Mouse (Mus musculus): ENCODE measurements around the gene Pygl. TPM values are rescaled to one million over a fixed set of nuclear protein-coding genes. Genes with fewer than 3 reads are reported as not detected.
"Not testable (repeated sequence)": the region's sequence is repeated elsewhere in the genome, so short reads cannot be mapped to it uniquely, and the experiment has no call there.

Gene Pygl
- polyA plus RNA-seq, 1 experiment from 2014 or later: 14.4 TPM

DNA sequence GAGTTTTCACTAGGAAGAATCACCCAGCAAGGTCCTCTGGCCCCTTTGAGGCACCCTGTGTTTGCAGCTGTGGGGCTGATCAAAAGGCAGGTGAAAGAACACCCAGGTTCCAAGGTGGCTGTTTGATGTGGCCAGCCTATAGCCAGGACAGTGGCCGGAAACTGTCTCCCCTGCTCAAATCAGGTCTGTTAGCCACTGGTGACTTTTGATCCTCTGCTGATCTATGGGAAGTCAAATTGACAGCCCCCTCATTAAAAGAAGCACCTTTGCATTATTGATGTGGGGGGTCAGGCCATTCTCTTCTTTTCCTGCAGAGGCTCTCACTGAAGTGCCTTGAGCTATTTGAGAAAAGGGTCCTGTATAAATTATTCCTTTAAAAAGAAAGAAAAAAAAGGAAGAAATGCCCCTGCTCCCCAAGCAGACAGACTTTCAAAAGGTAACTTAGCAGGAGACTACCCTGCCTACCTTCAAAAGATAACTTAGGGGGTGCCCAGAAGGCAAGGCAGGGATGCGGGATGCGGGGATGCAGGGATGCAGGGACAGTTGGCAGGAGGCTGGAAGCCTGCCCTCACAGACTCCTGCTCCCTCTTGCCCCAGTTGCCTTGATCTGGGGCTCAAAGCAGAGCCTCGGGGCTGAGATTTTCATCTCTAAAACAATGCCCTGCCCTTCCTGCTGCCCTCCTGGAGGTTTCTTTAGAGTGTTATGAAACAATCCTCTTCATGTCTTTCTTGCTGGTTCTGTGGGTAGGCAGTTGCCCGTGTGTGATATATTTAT, 73.8 kb downstream of the Pygl start:
- no peak for DNase-seq (ENCODE audit: low spot score)

DNA sequence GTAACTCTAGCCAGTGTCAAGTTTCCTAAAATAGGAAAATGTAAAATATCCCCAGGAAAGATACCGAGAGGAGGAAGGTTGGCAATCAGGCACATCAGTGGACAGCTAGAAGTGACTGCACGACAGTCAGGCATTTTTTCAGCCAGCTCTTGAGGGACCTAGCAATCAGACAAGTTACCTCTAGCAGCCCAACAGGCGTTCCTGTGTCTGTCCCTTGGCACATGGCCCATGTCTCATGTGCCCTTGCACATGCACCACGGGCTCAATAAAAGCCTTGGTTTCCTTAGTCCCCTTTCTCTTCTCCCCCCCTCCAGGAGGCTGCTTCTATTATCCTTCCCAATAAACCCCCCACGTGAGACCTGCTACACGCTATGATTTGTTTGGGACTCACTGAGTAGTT, 75.1 kb downstream of the Pygl start:
- DNase-seq (ENCODE audit: low spot score): no peak

DNA sequence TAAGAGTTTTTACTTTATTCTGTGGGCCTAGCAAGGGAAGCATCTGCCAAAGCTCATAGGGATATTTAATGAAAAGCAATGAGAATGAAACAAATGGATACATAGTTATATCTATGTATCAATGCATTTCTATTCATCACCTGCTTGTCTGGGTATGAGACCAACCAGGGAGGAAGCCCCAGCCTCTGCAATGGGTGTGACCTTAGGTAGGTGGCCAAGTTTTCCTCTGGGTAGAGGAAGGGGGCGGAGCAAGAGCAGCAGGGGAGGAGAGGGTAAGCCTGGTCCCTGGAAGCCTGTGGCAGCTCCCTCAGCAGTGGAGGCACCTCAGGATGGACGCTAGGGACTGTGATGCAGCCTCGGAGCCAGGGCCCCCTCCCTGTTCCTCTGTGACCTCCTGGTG, 77.4 kb downstream of the Pygl start, which contains the start of gene Abhd12b:
TSS of gene Abhd12b (plus strand) at position 301 of the 400 bp plus-strand sequence.
- no peak for DNase-seq (ENCODE audit: low spot score)

DNA sequence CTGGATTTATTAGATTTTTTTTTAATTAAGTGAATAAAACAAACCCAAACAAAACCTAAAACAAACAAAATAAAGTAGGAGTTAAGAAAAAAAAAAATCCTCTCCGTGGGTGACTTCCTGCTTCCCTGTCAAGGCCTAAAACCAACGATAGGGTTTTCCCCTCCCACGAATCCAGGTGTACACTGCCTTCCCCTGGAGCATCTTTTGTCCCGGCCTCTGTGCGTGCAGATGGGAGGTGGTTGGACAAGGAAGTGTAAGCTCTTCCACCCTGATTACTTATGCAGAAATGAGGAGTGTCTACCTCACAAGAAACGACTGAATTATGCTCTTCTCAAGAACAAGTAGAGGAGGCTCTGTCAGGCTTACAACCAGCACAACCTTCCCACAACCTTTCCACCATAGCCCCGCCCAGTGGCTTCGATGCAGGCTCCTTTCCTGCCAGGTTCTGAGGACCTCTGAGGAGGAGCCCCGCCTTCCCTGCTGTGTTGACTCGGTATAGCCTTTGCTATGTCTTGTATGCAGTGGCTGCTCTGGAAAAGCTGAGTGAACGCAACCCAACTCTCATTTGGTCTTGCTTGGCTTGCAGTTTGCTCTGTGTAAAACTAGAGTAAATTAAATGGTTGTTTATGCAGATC, 82.5 kb downstream of the Pygl start:
- DNase-seq (ENCODE audit: low spot score): peak; percentile 58

DNA sequence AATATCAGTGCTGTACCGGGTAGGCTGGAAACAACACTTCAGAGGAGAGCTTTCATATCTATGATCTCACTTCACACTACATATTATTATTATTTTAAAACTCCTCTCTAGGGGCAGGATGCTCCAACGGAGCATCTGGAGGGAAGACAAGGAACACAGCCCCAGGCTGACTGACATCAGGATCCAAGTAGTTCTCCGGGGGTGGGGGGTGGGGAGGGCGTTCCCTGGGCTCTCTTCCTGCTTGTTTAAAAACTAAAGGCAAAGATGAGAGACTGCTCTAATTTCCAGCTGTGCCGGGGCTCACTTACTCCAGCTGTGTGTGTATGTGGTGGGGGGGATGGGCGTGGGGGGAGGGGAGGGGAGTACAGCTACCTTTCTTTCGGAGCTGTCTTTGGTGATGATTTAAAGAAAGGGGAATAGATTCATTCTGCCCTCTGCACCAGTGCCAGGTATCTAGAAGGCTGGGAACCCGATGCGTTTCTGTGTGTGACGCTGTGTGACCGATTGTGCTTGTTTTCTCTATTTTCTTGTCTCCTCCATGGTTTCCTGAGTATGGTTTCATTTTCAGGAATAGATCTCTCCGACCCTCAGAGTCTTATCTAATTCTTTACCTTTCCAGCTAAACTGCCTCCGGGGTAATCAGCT, 83.2 kb downstream of the Pygl start:
- peak; percentile 58 for DNase-seq (ENCODE audit: low spot score)

DNA sequence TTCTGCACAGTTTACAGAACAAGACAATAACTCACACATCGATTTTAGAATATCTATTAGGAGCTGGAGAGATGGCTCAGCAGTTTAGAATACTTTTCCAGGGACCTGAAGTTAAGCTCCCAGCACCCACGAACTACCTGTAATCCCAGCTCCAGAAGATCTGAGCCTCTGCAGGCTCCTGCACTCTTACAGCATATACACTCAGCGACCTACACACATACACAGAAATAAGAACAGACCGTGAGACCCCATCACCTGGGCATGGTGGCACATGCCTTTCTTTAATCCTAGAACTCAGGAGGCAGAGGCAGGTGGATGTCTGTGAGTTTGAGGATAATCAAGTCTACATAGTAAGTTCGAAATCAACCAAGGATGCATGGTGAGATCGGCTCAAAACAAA, 85.7 kb downstream of the Pygl start:
- DNase-seq (ENCODE audit: low spot score): no peak

DNA sequence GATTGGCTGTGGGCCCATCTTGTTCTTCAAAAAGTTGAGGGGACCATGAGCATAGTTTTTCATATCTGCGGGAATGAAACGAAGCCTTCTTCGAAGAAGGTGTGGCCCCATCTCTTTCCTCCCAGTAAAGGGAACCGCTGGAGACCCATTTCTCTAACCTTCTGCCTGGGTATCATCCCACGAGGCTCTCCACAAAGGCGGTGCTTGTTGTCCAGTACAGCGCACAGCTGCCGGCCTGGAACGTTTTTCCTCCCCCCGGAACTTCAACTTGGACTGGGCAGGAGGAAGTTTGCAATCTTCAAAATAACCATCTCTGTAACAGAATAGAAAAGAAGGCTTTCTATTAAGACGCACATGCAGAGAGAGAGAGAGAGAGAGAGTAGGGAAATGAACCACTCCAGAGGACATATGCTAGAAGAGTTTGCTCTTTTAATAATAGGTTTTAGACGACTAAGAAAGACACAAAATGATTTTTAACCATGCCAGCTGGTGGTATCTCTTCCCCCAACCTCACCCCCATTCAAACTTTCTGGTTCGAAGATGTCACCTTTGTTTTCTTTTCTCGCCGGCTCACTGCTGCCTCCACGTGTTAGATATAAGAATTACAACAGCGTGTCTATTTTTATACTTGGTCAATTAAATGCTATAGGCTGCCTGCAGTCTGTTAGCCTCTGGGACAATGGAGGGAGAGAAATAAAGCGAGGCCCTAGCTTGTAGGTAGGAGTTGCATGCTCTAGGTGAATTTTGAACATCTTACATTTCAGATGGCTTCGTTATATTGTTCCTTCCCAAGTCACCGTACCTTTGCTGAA, 86.4 kb downstream of the Pygl start:
- peak; percentile 82 for DNase-seq (ENCODE audit: low spot score)

DNA sequence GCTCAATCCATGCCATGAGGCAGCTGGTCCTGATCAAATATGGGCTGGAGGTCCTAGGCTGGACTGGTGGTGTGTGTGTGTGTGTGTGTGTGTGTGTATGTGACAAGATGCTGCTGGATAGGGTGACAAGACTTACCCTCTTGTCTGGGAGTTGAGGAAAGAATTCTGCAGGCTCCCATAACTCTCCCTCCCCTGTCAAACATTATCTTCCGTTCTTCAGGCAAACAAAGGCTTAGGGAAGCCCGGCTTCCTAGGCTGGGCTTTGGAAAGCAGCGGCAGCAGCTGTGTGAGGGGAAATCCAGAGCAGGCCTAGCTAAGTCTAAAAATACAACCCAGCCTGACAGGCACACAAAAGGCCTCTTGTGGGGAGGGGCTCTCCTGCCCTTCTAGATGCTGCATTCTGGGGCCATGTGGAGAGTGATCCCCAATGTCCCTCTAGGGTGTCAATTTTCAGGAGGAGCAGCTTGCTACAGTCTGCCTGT, 87.1 kb downstream of the Pygl start:
- DNase-seq (ENCODE audit: low spot score): not testable (repeated sequence)

DNA sequence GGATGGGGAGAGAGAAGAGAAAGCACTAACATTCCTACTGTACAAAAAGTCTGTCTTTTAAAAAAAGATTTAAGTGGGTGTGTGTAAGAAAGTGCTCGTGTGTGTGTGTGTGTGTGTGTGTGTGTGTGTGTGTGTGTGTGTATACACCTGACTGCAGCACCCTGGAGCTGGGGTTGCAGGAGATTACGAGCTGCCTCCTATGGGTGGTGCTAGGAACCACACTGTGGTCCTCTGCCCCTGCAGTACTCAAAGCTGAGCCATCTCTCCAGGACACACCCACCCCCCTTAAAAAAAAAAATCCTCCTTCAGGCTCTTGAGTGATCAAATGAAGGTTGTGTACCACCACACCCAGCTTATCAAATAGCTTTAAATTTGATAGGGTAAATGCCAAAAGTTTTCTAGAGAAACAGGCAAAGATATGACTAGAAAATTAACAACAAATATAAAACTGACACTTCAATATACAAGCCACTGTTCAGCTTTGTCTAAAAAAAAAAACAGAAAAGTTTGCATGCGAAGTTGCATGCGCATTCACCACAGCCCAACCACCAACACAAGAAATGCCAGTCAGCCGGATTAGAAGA, 90.2 kb downstream of the Pygl start:
- no peak for DNase-seq (ENCODE audit: low spot score)

Other genes with a start within 250 kb of the Pygl start
- 5.1 and 5.5 TPM in 2 replicates for gene Sav1, start 244.5 kb downstream of the Pygl start, polyA plus RNA-seq (2015; fragmentation: Nextera tagmentation; extraction: Ambion mirVana)
- gene Nin, start 117.8 kb downstream of the Pygl start, polyA plus RNA-seq (2015; fragmentation: Nextera tagmentation; extraction: Ambion mirVana): 9.1 and 11.4 TPM in 2 replicates
- 0.19 TPM in 1 of 2 replicates, not detected in the other for gene Abhd12b, start 77.3 kb downstream of the Pygl start, polyA plus RNA-seq (2015; fragmentation: Nextera tagmentation; extraction: Ambion mirVana)
- 0.25 and 0.36 TPM in 2 replicates for gene Trim9, start 116.1 kb upstream of the Pygl start, polyA plus RNA-seq (2015; fragmentation: Nextera tagmentation; extraction: Ambion mirVana)
- gene Tmx1, start 221.6 kb upstream of the Pygl start, polyA plus RNA-seq (2015; fragmentation: Nextera tagmentation; extraction: Ambion mirVana): 100 and 107 TPM in 2 replicates